Mouse (Mus musculus): ENCODE measurements around the gene Kcnip4.

- TF ChIP-seq CTCF (IDR thresholded peaks at IDR 0.05; ENCODE audit: low read depth) (no peak), EP300 (IDR thresholded peaks at IDR 0.05; ENCODE audit: low read depth) (no peak)
These were observed 73.8 kb downstream of the Kcnip4 start for GRCm38 (mm10) chr5:49450876-49451275.

All from liver, postnatal 0 days (tissue).